Comparison of ENCODE assay signal across 20 mouse cellular contexts in genomic region chr3:9543463-9543862, GRCm38 (mm10).
DNase-seq lines count a peak whose midpoint lies in the region; ATAC-seq lines count a peak whose summit lies in the region.
"Had no signal": no experiment of that assay in that cellular context is flagged by ENCODE, and none has a peak within 500 bp of the region (broad histone marks: within the 10 kb centered on the region; RNA-seq: fewer than 3 reads in every experiment).

No protein-coding gene starts in this region.

- H3K4me1 ChIP-seq in forebrain, embryonic 16.5 days (replicated peaks; ENCODE audit: control insufficient read depth, insufficient read depth, low read length): peaks cover 24% of the 10 kb centered on the region
- peaks cover 9% of the 10 kb centered on the region for H3K4me1 ChIP-seq in forebrain, embryonic 14.5 days (ENCODE audit: control insufficient read depth, insufficient read depth, low read length)
- peaks cover 49% of the 10 kb centered on the region for H3K4me1 ChIP-seq in hindbrain, embryonic 10.5 days (replicated peaks)
- peaks cover 22% of the 10 kb centered on the region for H3K4me1 ChIP-seq in hindbrain, embryonic 12.5 days
- peaks cover 33% of the 10 kb centered on the region for H3K4me1 ChIP-seq in limb, embryonic 13.5 days
- H3K4me1 ChIP-seq in limb, embryonic 10.5 days: peaks cover 30% of the 10 kb centered on the region
- H3K4me1 ChIP-seq in kidney, embryonic 16.5 days (ENCODE audit: insufficient read depth, low read length): peaks cover 22% of the 10 kb centered on the region

- no peaks in the 10 kb centered on the region for H3K9me3 ChIP-seq in forebrain, embryonic 16.5 days (ENCODE audit: control insufficient read depth, low read length)
- no peaks in the 10 kb centered on the region for H3K9me3 ChIP-seq in forebrain, embryonic 14.5 days (replicated peaks; ENCODE audit: control insufficient read depth, low read length)
- no peaks in the 10 kb centered on the region for H3K9me3 ChIP-seq in hindbrain, embryonic 10.5 days
- H3K9me3 ChIP-seq in hindbrain, embryonic 12.5 days (replicated peaks): no peaks in the 10 kb centered on the region
- no peaks in the 10 kb centered on the region for H3K9me3 ChIP-seq in limb, embryonic 13.5 days
- no peaks in the 10 kb centered on the region for H3K9me3 ChIP-seq in limb, embryonic 10.5 days (replicated peaks)
- H3K9me3 ChIP-seq in kidney, embryonic 16.5 days (ENCODE audit: low read length): no peaks in the 10 kb centered on the region
- H3K9me3 ChIP-seq: embryonic facial prominence, embryonic 15.5 days; forebrain, embryonic 10.5 days; heart, embryonic 13.5 days; hindbrain, embryonic 13.5 days had no signal

- no peak for DNase-seq in forebrain, embryonic 14.5 days (ENCODE audit: low spot score)
- no peak for DNase-seq in hindbrain, embryonic 10.5 days (ENCODE audit: low spot score)
- no peak for DNase-seq in limb, embryonic 10.5 days (ENCODE audit: low spot score)
- DNase-seq in brain, adult 2 months (ENCODE audit: low read depth, low spot score): peak; percentile 64
- DNase-seq: adrenal gland, postnatal 14 days; cerebellum, adult 18-20 months; cerebellum, adult 9-11 months; cerebellum, postnatal 36 days; gastrocnemius, postnatal 36 days; heart, postnatal 36 days; kidney, adult 11 months had no signal

- 53% methylated on average over 4 of the region's 4 CpGs for WGBS in forebrain, embryonic 16.5 days
- WGBS in forebrain, embryonic 14.5 days: 68% methylated on average over 4 of the region's 4 CpGs
- WGBS in hindbrain, embryonic 10.5 days: 77% methylated on average over 4 of the region's 4 CpGs
- 68% methylated on average over 4 of the region's 4 CpGs for WGBS in hindbrain, embryonic 12.5 days
- 47% methylated on average over 4 of the region's 4 CpGs for WGBS in limb, embryonic 13.5 days
- WGBS in limb, embryonic 10.5 days: 78% methylated on average over 4 of the region's 4 CpGs
- 76% methylated on average over 4 of the region's 4 CpGs for WGBS in kidney, embryonic 16.5 days

- no peaks in the 10 kb centered on the region for H3K36me3 ChIP-seq in forebrain, embryonic 16.5 days (ENCODE audit: control insufficient read depth, insufficient read depth)
- H3K36me3 ChIP-seq in forebrain, embryonic 14.5 days (ENCODE audit: control insufficient read depth, insufficient read depth, low read length): no peaks in the 10 kb centered on the region
- peaks cover 3% of the 10 kb centered on the region; the same call in 1 of the 2 replicates for H3K36me3 ChIP-seq in hindbrain, embryonic 10.5 days
- H3K36me3 ChIP-seq in hindbrain, embryonic 12.5 days: no peaks in the 10 kb centered on the region
- H3K36me3 ChIP-seq in limb, embryonic 13.5 days: no peaks in the 10 kb centered on the region
- H3K36me3 ChIP-seq in limb, embryonic 10.5 days: 0 out of 2 replicates have a peak, but pooled peaks cover 4% of the 10 kb centered on the region
- 0 out of 2 replicates have a peak, but pooled peaks cover 2% of the 10 kb centered on the region for H3K36me3 ChIP-seq in kidney, embryonic 16.5 days (ENCODE audit: insufficient read depth, low read length)
- H3K36me3 ChIP-seq: embryonic facial prominence, embryonic 15.5 days; forebrain, embryonic 10.5 days; heart, embryonic 13.5 days; hindbrain, embryonic 13.5 days had no signal

- H3K27ac ChIP-seq in forebrain, embryonic 16.5 days (ENCODE audit: low read length): no peak overlapping the region
- H3K27ac ChIP-seq in forebrain, embryonic 14.5 days (ENCODE audit: low read depth, low read length): no peak overlapping the region
- peak overlapping the region; percentile 35; the same call in 1 of the 2 replicates for H3K27ac ChIP-seq in hindbrain, embryonic 10.5 days
- H3K27ac ChIP-seq in hindbrain, embryonic 12.5 days: no peak overlapping the region
- H3K27ac ChIP-seq in limb, embryonic 13.5 days: no peak overlapping the region
- no peak overlapping the region for H3K27ac ChIP-seq in limb, embryonic 10.5 days
- H3K27ac ChIP-seq in kidney, embryonic 16.5 days (ENCODE audit: low read length): no peak overlapping the region
- H3K27ac ChIP-seq: embryonic facial prominence, embryonic 15.5 days; forebrain, embryonic 10.5 days; heart, embryonic 13.5 days; hindbrain, embryonic 13.5 days had no signal

- H3K4me2 ChIP-seq in forebrain, embryonic 16.5 days (ENCODE audit: low read length): no peak overlapping the region
- H3K4me2 ChIP-seq in forebrain, embryonic 14.5 days (ENCODE audit: low read length): no peak overlapping the region
- no peak overlapping the region for H3K4me2 ChIP-seq in hindbrain, embryonic 12.5 days (replicated peaks)
- H3K4me2 ChIP-seq in limb, embryonic 13.5 days (replicated peaks): no peak overlapping the region
- H3K4me2 ChIP-seq in kidney, embryonic 16.5 days (replicated peaks; ENCODE audit: low read depth, low read length): no peak overlapping the region
- H3K4me2 ChIP-seq: embryonic facial prominence, embryonic 15.5 days; heart, embryonic 13.5 days; hindbrain, embryonic 13.5 days had no signal

- H3K9ac ChIP-seq in forebrain, embryonic 16.5 days (replicated peaks; ENCODE audit: low read depth, low read length): no peak overlapping the region
- no peak overlapping the region for H3K9ac ChIP-seq in forebrain, embryonic 14.5 days (ENCODE audit: low read length)
- H3K9ac ChIP-seq in hindbrain, embryonic 12.5 days: no peak overlapping the region
- no peak overlapping the region for H3K9ac ChIP-seq in limb, embryonic 13.5 days
- H3K9ac ChIP-seq in kidney, embryonic 16.5 days (replicated peaks; ENCODE audit: low read length): no peak overlapping the region
- H3K9ac ChIP-seq: embryonic facial prominence, embryonic 15.5 days; heart, embryonic 13.5 days; hindbrain, embryonic 13.5 days had no signal

- H3K4me3 ChIP-seq in forebrain, embryonic 16.5 days (replicated peaks; ENCODE audit: low read length): no peak overlapping the region
- H3K4me3 ChIP-seq in forebrain, embryonic 14.5 days (ENCODE audit: low read depth, low read length): no peak overlapping the region
- H3K4me3 ChIP-seq in hindbrain, embryonic 10.5 days: no peak overlapping the region
- no peak overlapping the region for H3K4me3 ChIP-seq in hindbrain, embryonic 12.5 days
- H3K4me3 ChIP-seq in limb, embryonic 13.5 days: no peak overlapping the region
- H3K4me3 ChIP-seq in limb, embryonic 10.5 days: no peak overlapping the region
- no peak overlapping the region for H3K4me3 ChIP-seq in kidney, embryonic 16.5 days (ENCODE audit: low read length)
- H3K4me3 ChIP-seq: embryonic facial prominence, embryonic 15.5 days; erythroblast, embryonic 14.5 days; forebrain, embryonic 10.5 days; heart, embryonic 13.5 days; hindbrain, embryonic 13.5 days had no signal

- peak; percentile 34; the same call in 1 of the 2 replicates for ATAC-seq in forebrain, embryonic 16.5 days
- no peak for ATAC-seq in forebrain, embryonic 14.5 days
- ATAC-seq in hindbrain, embryonic 12.5 days (ENCODE audit: low FRiP score): no peak
- ATAC-seq in limb, embryonic 13.5 days (ENCODE audit: low FRiP score, low read depth): peak; percentile 65; the same call in 1 of the 2 replicates
- ATAC-seq in kidney, embryonic 16.5 days (ENCODE audit: low FRiP score, low TSS enrichment): no peak

- no peaks in the 10 kb centered on the region for H3K27me3 ChIP-seq in forebrain, embryonic 16.5 days (replicated peaks; ENCODE audit: control insufficient read depth, insufficient read depth, low read length)
- no peaks in the 10 kb centered on the region for H3K27me3 ChIP-seq in forebrain, embryonic 14.5 days (replicated peaks; ENCODE audit: control insufficient read depth, insufficient read depth, low read length)
- H3K27me3 ChIP-seq in hindbrain, embryonic 10.5 days (ENCODE audit: insufficient read depth, poor library complexity, severe bottlenecking): no peaks in the 10 kb centered on the region
- no peaks in the 10 kb centered on the region for H3K27me3 ChIP-seq in hindbrain, embryonic 12.5 days
- H3K27me3 ChIP-seq in limb, embryonic 13.5 days: no peaks in the 10 kb centered on the region
- no peaks in the 10 kb centered on the region for H3K27me3 ChIP-seq in limb, embryonic 10.5 days (ENCODE audit: low read depth, poor library complexity, severe bottlenecking)
- H3K27me3 ChIP-seq in kidney, embryonic 16.5 days (ENCODE audit: insufficient read depth, low read length): no peaks in the 10 kb centered on the region
- H3K27me3 ChIP-seq: embryonic facial prominence, embryonic 15.5 days; heart, embryonic 13.5 days; hindbrain, embryonic 13.5 days had no signal

Comparison
In these comparisons a context has a peak if more than half of its experiments do, and no peak if none do; other contexts are left out.
1. ATAC-seq: peak in forebrain, embryonic 16.5 days (single experiment) and limb, embryonic 13.5 days (single experiment); none in forebrain, embryonic 14.5 days (single experiment), hindbrain, embryonic 12.5 days (single experiment) and kidney, embryonic 16.5 days (single experiment).